Mouse (Mus musculus) heart, postnatal 0 days (tissue): ENCODE measurements at regions not wholly inside any gene's neighbourhood (a gene's known extent, or its start where the extent isn't known, plus 50 kb on each side); places are given as distances from the start of the nearest gene placed in this dataset.

Experiments
- CTCF ChIP-seq: IDR thresholded peaks from 2 replicates; pipeline ENCODE4 v1.5.1; 2016; ENCODE audit warnings: antibody characterized with exemption, control low read depth, low read depth
- EP300 ChIP-seq: IDR thresholded peaks from 2 replicates; pipeline ENCODE4 v1.6.1; 2016; ENCODE audit warnings: antibody characterized with exemption, low read depth

DNA sequence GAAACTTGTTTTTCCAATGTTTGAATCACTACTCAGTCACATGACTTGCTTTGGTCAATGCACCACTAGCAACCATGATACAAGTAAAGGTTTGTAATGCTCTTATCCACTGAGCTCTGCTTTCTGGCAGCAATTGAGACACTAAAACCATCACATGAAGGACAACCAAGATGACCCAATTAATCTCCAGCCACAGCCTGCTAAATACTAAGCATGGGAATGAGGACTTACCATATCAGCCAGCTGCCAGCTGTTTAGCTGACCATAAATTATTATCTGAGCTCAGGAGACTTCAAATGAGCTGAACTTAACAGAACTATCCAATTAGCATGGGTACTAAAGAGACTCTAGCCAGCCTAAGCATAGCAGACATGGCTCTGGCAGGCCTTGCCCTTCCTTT, 100.1 kb upstream of the Sp4 start:
- TF ChIP-seq EP300 (no peak), CTCF (no peak)
